Mouse (Mus musculus) telencephalon, adult 2 months (tissue): ENCODE measurements at regions not wholly inside any gene's neighbourhood (a gene's known extent, or its start where the extent isn't known, plus 50 kb on each side); places are given as distances from the start of the nearest gene placed in this dataset.
A peak's percentile ranks its signal among the peaks of the same experiment; 100 is the strongest.

Source experiments
- DNase-seq: peaks from one replicate; pipeline ENCODE4 v3.0.0-alpha.2; 2011; ENCODE audit warnings: low read depth, low spot score

DNA sequence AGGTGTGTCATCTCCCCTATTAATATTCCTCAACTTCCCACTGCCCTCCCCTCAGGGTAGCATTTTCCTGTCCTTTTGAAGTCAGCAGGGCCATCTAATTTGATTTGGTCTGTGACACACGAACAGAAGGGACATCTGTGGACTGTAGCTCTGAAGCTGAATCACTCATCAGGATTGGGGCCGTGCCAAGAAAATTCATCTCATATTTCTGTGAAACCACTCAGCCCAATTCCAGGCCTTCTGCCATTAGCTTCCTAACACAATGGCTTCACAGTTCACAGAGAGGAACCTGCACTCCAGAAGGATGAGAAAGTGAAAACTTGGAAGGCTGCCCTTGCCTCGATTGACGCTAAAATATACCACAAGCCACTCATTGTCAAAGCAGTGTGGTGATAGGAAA is 86.1 kb downstream of the Abhd5 start:
- no peak for DNase-seq

DNA sequence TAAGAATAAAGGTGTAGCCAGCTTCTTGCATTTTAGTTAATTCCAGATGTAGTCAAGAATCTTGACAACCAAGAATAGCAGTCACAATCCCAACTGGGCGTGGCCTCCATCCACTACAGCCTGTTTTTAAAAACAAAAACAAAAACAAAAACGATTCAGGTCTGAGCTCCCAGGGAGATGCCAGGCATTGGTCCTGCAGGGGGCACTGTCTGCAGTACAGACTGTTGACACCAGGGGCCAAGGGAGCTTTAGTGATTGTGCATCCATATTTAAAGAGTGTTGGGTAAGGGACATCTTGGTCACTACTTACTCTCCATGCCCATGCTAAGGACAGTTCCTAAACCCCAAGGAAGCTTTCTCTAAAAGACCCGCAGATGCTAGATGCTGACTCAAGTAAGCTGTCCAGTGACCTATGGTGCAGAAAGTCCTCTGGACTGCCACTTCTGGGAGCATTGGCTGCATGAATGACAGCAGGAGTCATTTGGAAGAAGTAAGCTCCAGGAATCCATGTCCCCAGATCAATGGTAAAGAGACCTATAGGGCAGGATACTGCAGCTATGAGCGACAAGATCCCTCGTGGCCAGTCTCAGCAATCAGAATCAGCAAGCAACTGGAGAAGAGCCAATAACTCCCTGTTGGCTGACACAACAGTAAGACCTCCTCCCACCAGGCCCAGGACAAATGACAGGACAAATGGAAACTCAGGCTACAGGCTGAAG is 95.1 kb downstream of the Abhd5 start:
- no peak for DNase-seq

DNA sequence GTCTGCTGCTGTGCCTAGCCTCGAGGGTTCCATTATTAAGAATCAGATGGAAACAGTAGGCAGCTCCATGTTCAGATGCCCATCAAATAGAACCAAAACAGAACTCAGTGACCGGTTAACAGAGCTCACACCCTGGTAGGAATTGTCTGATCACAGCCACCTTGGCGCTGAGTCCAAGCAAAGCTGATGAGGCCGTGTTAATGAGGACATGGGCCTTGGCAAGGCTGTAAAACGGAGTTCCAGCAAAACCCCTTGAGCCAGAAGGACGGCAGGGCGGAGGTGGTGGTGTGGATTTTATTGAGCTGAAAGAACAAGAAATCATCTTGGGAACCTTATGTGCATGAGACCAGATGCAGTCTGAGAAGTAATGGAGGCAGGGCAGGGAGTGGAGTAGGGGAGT is 96.2 kb downstream of the Abhd5 start:
- DNase-seq: no peak

DNA sequence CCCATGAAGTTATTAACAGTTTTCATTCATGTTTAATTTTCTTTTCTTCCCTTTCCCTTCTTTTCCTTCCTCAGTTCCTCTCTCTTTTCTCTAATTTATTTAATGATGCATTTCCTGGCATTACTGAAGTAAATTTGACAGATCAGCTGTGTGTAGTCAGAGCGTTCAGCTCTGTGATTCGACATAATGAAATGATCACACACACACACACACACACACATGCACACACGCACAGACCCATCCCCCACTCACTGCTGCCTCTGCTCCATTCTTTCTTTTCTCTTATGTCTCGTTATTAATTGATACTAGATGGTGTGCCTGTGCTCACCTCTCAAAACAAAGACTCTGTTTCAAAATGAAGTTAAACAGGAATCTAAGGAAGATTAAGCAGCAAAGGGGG is 96.9 kb downstream of the Abhd5 start:
- no peak for DNase-seq

DNA sequence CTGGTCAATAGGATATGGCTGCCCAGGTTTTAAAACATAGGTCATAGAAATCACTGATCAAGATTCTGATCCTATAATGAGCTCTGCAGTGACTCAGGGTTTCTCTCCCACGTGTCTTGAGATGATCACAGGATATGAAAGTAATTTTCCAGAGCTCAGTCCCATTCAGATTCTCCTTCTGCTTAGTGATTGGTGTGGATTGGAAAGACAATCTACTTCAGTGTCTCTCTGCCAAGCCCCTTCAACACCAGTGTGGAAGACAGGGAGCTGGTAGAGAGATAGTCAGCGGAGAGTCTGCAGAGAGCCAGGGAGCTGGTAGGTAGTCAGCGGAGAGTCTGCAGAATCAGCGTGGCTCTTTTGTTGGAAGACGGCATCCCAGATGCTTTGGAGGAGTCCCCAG is 99.1 kb downstream of the Abhd5 start:
- DNase-seq: peak; percentile 35

DNA sequence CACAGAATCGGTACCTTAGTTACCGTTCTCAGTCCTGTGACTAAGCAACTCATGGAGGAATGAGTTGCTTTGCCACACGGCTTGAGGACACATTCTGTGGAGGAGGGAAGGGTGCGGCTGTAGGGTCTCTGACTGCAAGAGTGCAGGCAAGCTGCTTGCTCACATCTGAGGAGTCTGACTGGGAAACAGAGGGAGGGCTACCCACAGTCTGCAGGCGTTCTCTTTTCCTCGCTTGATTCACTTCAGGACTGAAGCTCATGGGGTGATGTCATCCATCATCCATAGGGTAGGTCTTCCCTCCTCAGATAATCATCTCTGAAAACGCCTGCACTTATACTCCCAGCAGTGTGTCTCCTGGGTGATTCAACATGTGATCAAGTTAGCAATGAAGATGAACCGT is 103.9 kb downstream of the Abhd5 start:
- DNase-seq: peak; percentile 53

DNA sequence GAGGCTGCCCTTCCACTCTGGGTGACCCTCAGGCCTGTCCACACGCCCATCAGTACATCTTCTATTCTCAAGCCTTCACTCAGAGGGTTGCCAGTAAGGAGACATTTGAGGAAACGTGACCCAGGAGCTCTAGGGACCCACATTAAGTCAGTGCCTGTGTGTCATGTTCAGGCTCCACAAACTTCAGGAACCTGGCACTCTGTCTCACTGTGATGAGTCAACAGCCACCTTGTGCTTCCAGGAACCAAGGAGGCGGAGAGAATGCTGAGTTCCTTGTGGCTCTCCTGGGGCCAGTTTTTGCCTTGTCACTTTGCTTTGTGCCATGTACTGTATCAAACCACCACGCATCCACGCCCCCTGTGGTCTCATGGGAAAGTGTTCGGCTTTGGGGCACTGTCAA is 104.4 kb downstream of the Abhd5 start:
- DNase-seq: no peak

DNA sequence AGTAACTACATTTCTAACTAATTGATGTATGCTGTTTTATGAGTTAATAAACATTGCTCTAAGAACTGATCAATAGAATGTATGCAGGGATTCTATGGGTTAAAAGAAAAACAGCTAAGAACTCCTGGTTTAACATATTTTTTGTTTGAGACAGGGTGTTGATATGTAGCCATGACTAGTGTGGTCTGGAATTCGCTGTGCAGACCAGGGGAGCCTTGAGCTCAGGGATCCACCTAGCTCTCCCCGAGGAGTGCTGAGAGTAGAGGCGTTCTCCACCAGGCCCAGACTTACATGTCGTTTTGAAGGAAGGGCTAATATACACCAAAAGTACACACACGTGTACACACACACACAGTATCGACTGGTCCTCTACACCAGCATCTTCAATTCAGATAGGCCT is 108.1 kb downstream of the Abhd5 start:
- DNase-seq: no peak

DNA sequence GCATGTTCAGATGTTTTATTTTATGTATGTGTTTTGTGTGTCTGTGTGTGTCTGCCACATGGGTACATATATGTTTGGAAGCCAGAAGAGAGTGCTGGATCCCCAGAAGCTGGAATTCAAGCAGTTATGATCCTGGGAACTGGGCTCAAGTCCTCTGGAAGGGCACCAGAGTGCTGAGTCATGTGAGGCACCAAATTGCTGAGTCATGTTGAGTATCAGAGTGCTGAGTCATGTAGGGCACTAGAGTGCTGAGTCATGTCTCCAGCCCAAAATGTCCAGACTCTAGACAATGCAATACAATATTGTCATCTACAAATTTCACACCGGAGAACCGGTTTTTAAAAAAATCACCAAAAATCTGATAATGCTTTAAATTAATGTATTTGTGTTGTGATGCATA is 120.1 kb downstream of the Abhd5 start:
- DNase-seq: no peak

DNA sequence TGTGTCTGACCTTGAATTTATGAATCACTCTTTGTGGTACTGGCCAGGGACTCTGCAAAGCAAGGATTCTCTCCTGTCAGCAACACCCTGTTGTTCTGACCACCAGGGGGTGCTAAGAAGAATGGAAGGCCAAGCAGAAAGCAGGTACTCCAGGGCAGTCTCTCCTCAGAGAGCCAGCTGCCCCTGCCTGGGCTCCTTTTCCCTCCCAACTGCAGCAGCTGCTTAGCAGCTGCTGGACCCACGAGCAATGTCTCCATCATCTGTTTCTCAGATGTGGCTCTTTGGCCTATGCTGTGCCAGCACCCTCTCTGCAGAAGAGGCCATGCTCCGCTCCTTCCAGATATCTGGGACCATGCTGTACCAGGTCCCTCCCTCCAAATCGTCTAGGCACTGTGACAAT is 124.9 kb downstream of the Abhd5 start:
- no peak for DNase-seq

DNA sequence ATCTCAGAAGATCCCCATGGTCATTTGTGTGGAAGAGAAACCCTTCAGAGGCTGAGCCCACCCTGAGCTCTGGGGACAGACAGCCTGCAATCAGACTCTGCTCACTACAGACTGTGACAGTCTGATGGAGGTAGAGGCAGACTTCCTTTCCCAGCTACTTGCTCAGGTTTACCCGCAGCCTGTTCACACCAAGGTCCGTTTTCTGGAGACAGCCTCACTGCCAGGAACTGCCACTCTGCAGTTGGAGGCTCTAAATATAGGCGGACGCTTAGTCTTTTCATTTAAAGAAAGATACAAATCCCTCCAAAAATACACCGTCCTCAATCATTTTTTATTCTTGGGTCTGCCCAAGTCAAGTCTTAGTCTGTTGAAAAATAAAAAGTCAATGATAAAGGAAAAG is 135.6 kb downstream of the Abhd5 start:
- DNase-seq: no peak

DNA sequence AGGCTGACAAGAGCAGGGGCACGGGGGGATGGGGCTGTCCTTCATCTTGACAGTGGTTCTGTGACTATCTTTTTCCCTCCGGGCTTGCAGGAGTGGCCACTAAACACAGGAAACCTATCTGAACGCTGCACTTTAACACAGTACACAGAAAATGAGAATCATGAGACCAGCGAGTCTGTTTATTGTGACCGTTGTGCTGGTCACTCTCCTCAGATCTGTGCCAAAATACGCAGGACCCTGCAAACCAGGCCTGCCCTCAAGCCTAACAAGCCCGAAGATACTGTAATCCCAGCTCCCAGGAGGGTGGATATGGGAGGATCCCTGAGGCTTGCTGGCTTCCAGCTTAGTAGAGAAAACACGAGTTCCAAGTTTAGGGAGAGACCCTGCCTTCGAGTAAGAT is 143.3 kb downstream of the Abhd5 start:
- DNase-seq: no peak

DNA sequence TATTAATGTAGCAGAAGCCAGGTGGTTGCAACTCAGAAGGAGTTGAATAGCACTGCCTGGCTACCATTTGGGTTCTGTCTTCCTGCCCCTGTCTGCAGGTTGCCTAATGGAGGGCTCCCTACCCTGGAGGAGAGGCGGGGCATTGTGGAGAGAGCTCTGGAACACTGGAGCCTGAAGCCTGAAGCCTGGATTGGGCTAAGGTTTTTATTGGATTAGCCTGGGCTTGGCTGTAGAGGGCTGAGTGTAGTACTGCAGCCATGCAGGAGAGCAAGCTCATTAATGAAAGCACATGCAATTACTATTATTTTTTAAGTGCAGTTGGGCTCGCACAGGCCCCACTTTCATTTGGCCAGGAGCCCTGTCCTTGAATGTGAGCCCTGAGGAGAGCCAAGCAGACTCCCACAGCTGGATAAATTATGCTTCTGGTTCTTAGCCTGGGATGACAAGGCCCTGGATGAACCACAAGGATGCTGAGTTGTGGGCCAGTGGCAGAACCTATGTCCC is 145.1 kb downstream of the Abhd5 start:
- DNase-seq: no peak

DNA sequence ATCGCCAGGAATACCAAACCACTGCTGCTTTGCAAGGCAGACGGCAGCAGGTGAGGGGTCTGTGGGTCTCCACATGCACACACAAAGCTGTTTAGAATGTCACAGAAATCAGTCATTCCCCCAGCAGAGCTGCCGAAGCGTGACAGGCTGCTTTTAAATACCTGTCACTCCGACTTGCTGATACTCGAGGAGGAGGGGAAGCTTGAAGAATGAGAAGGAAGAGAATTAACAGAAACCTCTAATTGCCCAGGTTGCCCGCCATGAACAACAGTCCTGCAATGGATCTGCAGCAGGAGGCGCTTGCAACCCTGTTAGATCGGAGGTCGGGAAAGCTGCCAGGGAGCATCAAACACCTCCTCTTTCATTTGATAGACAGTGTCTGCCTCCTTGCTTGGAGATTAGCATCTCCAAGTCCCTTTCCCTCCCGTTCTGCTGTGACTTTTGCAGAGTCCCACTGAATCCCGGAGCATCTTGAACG is 150.5 kb downstream of the Abhd5 start:
- DNase-seq: peak; percentile 41

DNA sequence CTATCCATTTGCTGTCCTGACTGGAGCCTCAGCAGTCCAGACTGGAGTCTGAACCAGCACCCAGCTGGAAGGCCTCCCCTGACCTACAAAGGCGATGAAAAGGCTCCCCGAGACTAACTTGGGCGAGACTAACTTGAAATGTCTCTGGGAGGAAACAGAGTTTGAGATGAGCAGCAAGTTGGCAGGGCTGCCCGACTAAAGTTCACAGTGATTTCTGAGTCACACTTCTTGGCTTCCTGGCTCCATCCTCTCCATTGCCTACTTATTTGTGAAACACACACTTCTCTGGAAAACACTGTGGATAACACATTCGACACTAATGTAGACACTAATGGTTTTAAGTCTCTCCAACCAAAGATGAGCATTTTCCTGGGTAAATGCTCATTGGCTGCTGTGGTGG is 170.2 kb downstream of the Abhd5 start:
- DNase-seq: no peak

DNA sequence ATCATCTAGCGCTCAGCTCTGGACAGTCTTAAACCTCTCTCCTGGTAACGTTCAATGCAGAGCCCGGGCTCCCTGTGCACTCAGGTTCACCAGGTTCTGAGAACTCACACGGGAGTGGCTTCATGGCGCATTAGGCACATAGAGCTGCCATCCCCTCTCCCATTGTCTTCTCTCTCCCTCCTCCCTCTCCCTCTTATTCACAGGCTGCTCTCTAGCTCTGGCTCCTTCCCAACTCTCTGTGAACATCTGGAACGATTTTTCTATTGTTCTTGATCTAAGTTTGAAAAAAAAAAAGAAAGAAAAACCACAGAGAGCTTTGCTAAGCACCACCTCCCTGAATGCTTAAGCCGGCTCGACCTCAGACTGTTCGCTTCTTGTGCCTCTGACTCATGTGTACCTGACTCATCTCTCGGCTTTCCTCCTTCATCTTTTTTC is 174.2 kb downstream of the Abhd5 start:
- DNase-seq: peak; percentile 70

DNA sequence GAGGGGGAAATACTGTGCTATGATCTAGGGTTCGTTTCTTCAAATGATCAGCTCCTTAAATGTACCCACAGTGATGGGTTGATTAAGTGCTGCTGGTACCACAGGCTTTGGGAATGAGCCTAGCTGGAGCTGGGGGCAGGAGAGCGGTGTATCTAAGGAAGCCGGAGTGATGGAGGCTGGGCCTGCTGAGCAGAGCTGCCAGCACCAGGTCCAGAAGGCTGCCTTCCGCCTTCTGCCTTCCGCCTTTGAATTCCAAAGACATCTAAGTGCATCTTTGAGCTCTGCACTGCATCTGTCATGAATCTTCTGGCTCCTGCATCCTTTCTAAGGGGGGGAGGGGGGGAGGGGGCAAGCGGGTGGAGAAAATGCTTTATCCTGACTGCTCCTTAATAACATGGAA is 176.9 kb downstream of the Abhd5 start:
- DNase-seq: no peak

DNA sequence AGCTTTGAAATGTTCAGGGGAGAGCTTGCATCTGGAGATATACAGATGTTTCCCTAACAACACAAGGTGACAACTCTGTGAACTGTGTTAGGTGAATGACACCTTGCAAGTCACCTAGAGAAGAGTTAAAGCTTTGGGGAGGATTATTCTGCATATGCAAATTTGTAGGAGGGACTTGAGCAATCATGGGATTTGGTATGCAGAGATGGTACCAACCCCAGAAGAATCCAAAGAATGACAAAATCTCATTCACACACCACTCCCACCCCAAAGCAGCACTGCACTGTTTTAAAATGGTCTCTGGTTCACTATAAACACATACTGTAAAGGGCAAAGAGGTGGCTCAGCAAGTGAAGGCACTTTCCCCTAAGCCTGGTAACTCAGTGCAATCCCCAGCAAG is 178.3 kb downstream of the Abhd5 start:
- no peak for DNase-seq

DNA sequence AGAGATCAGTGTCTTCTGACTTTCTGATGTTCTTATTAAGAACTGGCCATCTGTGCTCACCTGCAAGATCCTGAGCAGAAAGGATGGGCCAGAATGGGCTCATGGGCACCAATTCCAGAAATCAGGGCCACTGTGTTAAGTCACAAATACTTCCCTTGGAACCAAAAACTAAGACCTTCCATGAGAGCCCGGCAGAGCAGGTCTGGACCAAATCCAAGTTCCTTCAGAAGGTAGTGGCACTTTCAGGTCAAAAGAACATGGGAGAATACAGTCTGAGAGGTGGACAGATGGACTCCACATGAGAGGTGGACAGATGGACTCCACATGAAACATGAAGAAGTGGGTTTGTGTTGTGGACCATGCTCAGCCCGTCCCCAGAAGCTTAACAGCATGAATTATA is 180.4 kb downstream of the Abhd5 start:
- no peak for DNase-seq

DNA sequence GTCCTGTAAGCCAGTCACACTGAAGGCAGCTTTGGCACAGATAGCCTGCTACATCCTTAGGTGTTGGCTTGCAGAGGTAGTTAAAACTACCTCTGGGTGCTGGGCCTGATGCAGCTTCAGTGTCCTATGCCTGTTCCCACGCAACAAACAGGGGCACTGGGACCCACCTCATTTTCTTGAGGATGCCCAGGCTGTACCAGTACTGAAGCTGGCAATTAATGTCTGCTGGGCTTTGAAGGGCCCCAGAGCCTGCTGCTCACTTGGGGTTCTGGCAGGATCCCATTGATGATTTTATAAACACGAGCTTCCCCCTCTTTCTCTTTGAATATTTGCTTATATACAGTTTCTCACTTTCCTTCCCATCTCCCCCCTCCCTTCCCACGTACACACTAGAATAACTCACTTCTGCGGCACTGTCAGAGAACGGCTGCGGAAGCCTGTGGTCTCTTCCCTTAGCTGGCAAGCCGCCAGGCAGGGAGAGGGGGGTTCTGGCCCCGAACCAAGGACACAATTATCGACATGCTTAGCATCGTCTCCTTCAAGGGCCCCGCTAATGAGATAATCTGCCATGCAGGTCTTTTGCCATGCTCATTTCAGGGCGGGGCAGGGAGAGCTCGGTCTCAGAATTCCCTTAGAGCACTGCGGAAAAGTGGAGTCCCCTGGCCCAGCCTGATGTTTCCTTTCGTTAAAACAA is 182.9 kb downstream of the Abhd5 start:
- DNase-seq: no peak

DNA sequence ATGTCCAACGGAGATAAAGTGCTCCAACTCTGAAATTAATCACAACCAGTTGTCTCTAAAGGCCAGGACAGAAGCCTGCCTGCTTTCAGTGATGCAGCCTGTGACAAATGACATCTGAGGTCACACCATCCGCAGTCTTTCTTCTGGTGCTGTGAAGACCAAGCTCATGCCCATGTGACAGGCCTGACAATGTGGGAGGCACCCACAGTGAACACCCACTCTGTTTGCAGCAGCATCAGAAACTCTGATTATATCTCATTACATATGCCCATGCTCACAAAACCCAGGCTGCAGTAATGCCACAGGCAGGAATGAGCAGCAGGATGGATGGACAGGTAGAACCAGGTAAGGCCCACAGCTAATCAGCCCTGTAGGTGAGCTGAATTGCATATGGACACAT is 183.6 kb downstream of the Abhd5 start:
- DNase-seq: no peak

DNA sequence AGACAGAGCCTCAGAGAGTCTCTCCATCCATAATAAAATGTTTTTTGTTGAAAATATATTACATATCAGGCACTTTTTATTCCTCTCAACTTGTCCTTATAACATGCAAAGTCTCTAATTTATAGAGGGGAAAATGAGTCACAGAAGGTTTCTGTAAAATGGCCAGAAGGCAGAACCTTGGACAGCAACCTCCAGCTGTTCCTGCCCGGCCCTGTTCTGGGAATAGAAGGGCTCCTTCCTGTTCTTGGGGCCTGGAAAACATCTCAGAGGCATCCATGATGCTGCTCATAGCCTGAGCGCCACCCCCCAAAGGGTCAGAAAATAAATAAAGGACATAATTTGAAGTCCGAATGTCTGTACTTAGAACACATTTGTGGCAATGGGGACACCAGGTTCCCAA is 188.7 kb downstream of the Abhd5 start:
- DNase-seq: no peak

DNA sequence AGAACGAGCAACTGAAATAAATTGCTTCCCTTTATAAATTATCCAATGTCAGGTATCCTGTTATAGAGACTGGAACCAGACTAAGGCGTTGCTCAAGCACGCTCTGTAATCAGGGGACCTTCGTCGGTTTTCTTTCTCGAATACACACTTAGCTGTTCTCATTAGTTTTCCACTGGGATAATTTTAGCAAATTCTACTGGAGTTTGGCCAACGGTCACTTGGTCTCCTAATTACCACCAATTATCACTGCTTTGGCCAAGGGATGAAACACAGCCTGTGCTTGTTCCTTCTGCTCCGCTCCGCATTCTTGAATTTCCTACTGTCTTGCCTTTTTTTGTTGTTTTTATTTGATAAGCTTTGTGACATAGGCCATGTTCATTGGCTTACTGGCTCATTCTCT is 191.1 kb upstream of the Topaz1 start:
- no peak for DNase-seq
